Mouse (Mus musculus): ENCODE results near the gene Cd40.

GRCm38 (mm10) chr2:165120765-165121164, 65.3 kb downstream of the Cd40 start:
- TF ChIP-seq CTCF (IDR thresholded peaks at IDR 0.05; ENCODE audit: control insufficient read depth, insufficient read depth, low read length) (no peak), POLR2A (IDR thresholded peaks at IDR 0.05; ENCODE audit: borderline replicate concordance, control insufficient read depth, low read depth, low read length) (no peak)
